Mouse (Mus musculus) heart, postnatal 0 days (tissue): Measurements from ENCODE around the gene Gm44503.

ENCODE experiments used
- CTCF ChIP-seq: IDR thresholded peaks from 2 replicates; pipeline ENCODE4 v1.5.1; 2016; ENCODE audit warnings: antibody characterized with exemption, control low read depth, low read depth
- EP300 ChIP-seq: IDR thresholded peaks from 2 replicates; pipeline ENCODE4 v1.6.1; 2016; ENCODE audit warnings: antibody characterized with exemption, low read depth

- TF ChIP-seq EP300, result no peak
- no peak for TF ChIP-seq CTCF
Measured at GRCm38 (mm10) chr9:72947010-72947409, 11.6 kb upstream of the Gm44503 start.
